Mouse (Mus musculus) heart, embryonic 13.5 days (tissue): Measurements from ENCODE around the gene Zfp991. TPM values are rescaled to one million over a fixed set of nuclear protein-coding genes. Genes with fewer than 3 reads are reported as not detected.
"Not testable (repeated sequence)": the region's sequence is repeated elsewhere in the genome, so short reads cannot be mapped to it uniquely, and the experiment has no call there.

ENCODE experiments used
- ATAC-seq: fragments of 200-750 bp; cut with Nextera tagmentation; 2 replicates; pipeline ENCODE4 v1.8.0; 2017; ENCODE audit warnings: moderate TSS enrichment; ENCODE audit not compliant: insufficient number of reproducible peaks, low FRiP score, low TSS enrichment; ENCODE audit errors: extremely low read depth
- H3K27ac ChIP-seq: fragments of 300-500 bp; sonication (generic); replicated peaks from 2 replicates; pipeline ENCODE4 v1.5.1; 2015; ENCODE audit warnings: moderate library complexity, mild to moderate bottlenecking, inconsistent platforms
- H3K27me3 ChIP-seq: fragments of 300-500 bp; sonication (generic); replicated peaks from 2 replicates; pipeline ENCODE4 v1.6.1; 2015; ENCODE audit warnings: mild to moderate bottlenecking, inconsistent platforms
- H3K36me3 ChIP-seq: fragments of 300-500 bp; sonication (generic); 2 replicates; pipeline ENCODE4 v1.6.1; 2015; ENCODE audit warnings: mild to moderate bottlenecking, inconsistent platforms
- H3K4me1 ChIP-seq: fragments of 300-500 bp; sonication (generic); 2 replicates; pipeline ENCODE4 v1.6.1; 2015; ENCODE audit warnings: inconsistent platforms
- H3K4me2 ChIP-seq: fragments of 300-500 bp; sonication (generic); 2 replicates; pipeline ENCODE4 v1.6.1; 2015; ENCODE audit warnings: inconsistent platforms, mild to moderate bottlenecking, moderate library complexity
- H3K4me3 ChIP-seq: fragments of 300-500 bp; sonication (generic); 2 replicates; pipeline ENCODE4 v1.5.1; 2015; ENCODE audit warnings: moderate library complexity, mild to moderate bottlenecking, inconsistent platforms
- H3K9ac ChIP-seq: fragments of 300-500 bp; sonication (generic); 2 replicates; pipeline ENCODE4 v1.6.1; 2015; ENCODE audit warnings: inconsistent platforms, mild to moderate bottlenecking, moderate library complexity
- H3K9me3 ChIP-seq: fragments of 300-500 bp; sonication (generic); 2 replicates; pipeline ENCODE4 v1.6.1; 2016; ENCODE audit warnings: inconsistent platforms
- WGBS: fragments of 180-500 bp; shearing (Covaris S2); methylation state at CpG from one replicate; pipeline ENCODE4 v1.1.7; 2015; ENCODE audit warnings: mixed read lengths; 5-methylcytosine and 5-hydroxymethylcytosine counted together
- polyA plus RNA-seq: library from polyadenylated mRNA; unstranded; fragments of >200 nt; fragmentation: Nextera tagmentation; extraction: Ambion mirVana; gene quantifications from 2 replicates; pipeline ENCODE4 v1.2.1, GENCODE M21; 2015

Gene Zfp991
- polyA plus RNA-seq: 5.2 and 5.6 TPM in 2 replicates

GRCm38 (mm10) chr4:147131837-147132459 is at the start of gene Zfp991:
Zfp991 (plus strand) TSS chr4:147132038.
- H3K27ac ChIP-seq, ATAC-seq, H3K27me3 ChIP-seq, H3K9ac ChIP-seq, H3K4me1 ChIP-seq, H3K36me3 ChIP-seq: not testable (repeated sequence)
- Histone ChIP-seq H3K9me3 (peaks cover 12% of the 10 kb centered on the region), H3K4me2 (peak within 1 kb of the TSS; percentile 58), H3K4me3 (peak within 1 kb of the TSS; percentile 44)
- 31% methylated on average over 2 of the region's 15 CpGs for WGBS

GRCm38 (mm10) chr4:147095641-147096040 is 36.2 kb upstream of the Zfp991 start:
- not testable (repeated sequence) for H3K36me3 ChIP-seq, H3K4me2 ChIP-seq, H3K9ac ChIP-seq, H3K4me3 ChIP-seq, H3K27ac ChIP-seq, ATAC-seq, H3K27me3 ChIP-seq, H3K4me1 ChIP-seq
- WGBS: 59% methylated on average over 2 of the region's 2 CpGs
- peaks cover 14% of the 10 kb centered on the region for H3K9me3 ChIP-seq

- H3K9me3 ChIP-seq, H3K27me3 ChIP-seq, H3K27ac ChIP-seq, H3K36me3 ChIP-seq, H3K4me1 ChIP-seq, ATAC-seq: not testable (repeated sequence)
- Histone ChIP-seq H3K4me2 (peak overlapping the region; percentile 84), H3K9ac (peak overlapping the region; percentile 73), H3K4me3 (peak overlapping the region; percentile 58)
- WGBS: under 1% methylated on average over 102 of the region's 109 CpGs
Observed at GRCm38 (mm10) chr4:147101666-147102626, 29.9 kb upstream of the Zfp991 start.

- not testable (repeated sequence) for H3K27ac ChIP-seq, H3K4me1 ChIP-seq, H3K9ac ChIP-seq, H3K9me3 ChIP-seq, H3K27me3 ChIP-seq, ATAC-seq, H3K36me3 ChIP-seq, H3K4me2 ChIP-seq, H3K4me3 ChIP-seq
- 38% methylated on average over 4 of the region's 4 CpGs for WGBS
Observed at GRCm38 (mm10) chr4:147103814-147104213, 28.0 kb upstream of the Zfp991 start.

GRCm38 (mm10) chr4:147117839-147118238 is 14.0 kb upstream of the Zfp991 start:
- ATAC-seq, H3K4me2 ChIP-seq, H3K4me1 ChIP-seq, H3K9ac ChIP-seq, H3K4me3 ChIP-seq, H3K27me3 ChIP-seq, H3K27ac ChIP-seq, H3K36me3 ChIP-seq: not testable (repeated sequence)
- H3K9me3 ChIP-seq: peaks cover 16% of the 10 kb centered on the region
- 63% methylated on average over 2 of the region's 3 CpGs for WGBS

- H3K27me3 ChIP-seq, H3K36me3 ChIP-seq, ATAC-seq, H3K4me3 ChIP-seq, H3K4me2 ChIP-seq, H3K9ac ChIP-seq, H3K4me1 ChIP-seq, H3K27ac ChIP-seq: not testable (repeated sequence)
- 57% methylated on average over 1 of the region's 1 CpGs for WGBS
- peaks cover 31% of the 10 kb centered on the region; the same call in 1 of the 2 replicates for H3K9me3 ChIP-seq
Observed at GRCm38 (mm10) chr4:147122286-147122685, 9.6 kb upstream of the Zfp991 start.

GRCm38 (mm10) chr4:147123797-147124196 is 8.0 kb upstream of the Zfp991 start:
- peaks cover 34% of the 10 kb centered on the region for H3K9me3 ChIP-seq
- not testable (repeated sequence) for H3K4me1 ChIP-seq, H3K27me3 ChIP-seq, H3K36me3 ChIP-seq, H3K4me3 ChIP-seq, H3K9ac ChIP-seq, H3K27ac ChIP-seq, H3K4me2 ChIP-seq, ATAC-seq

- ATAC-seq: peak; percentile 90
- 9% methylated on average over 47 of the region's 48 CpGs for WGBS
- H3K27ac ChIP-seq: not testable (repeated sequence)
Observed at GRCm38 (mm10) chr4:147124400-147125306, 7.2 kb upstream of the Zfp991 start.

GRCm38 (mm10) chr4:147125326-147125725 is 6.5 kb upstream of the Zfp991 start:
- H3K4me1 ChIP-seq, ATAC-seq, H3K27me3 ChIP-seq, H3K36me3 ChIP-seq, H3K27ac ChIP-seq: not testable (repeated sequence)
- H3K4me3 ChIP-seq: peak overlapping the region; percentile 56
- peak overlapping the region; percentile 70 for H3K4me2 ChIP-seq
- peaks cover 34% of the 10 kb centered on the region for H3K9me3 ChIP-seq
- peak overlapping the region; percentile 82 for H3K9ac ChIP-seq
- 9% methylated on average over 4 of the region's 4 CpGs for WGBS

More at GRCm38 (mm10) chr4:147124400-147125306, 7.2 kb upstream of the Zfp991 start:
- not testable (repeated sequence) for H3K4me1 ChIP-seq, H3K36me3 ChIP-seq, H3K27me3 ChIP-seq
- H3K9me3 ChIP-seq: peaks cover 34% of the 10 kb centered on the region
- peak overlapping the region; percentile 70 for H3K4me2 ChIP-seq
- H3K4me3 ChIP-seq: peak overlapping the region; percentile 56
- peak overlapping the region; percentile 82 for H3K9ac ChIP-seq

GRCm38 (mm10) chr4:147125870-147126269 is 6.0 kb upstream of the Zfp991 start:
- WGBS: 81% methylated on average over 4 of the region's 4 CpGs
- H3K4me3 ChIP-seq, ATAC-seq, H3K4me1 ChIP-seq, H3K9ac ChIP-seq, H3K36me3 ChIP-seq, H3K27me3 ChIP-seq, H3K4me2 ChIP-seq, H3K27ac ChIP-seq: not testable (repeated sequence)
- peaks cover 34% of the 10 kb centered on the region for H3K9me3 ChIP-seq

- H3K27ac ChIP-seq, H3K9ac ChIP-seq, H3K4me2 ChIP-seq, H3K4me3 ChIP-seq, ATAC-seq, H3K27me3 ChIP-seq, H3K36me3 ChIP-seq, H3K4me1 ChIP-seq: not testable (repeated sequence)
- H3K9me3 ChIP-seq: peaks cover 34% of the 10 kb centered on the region
- 66% methylated on average over 2 of the region's 2 CpGs for WGBS
Observed at GRCm38 (mm10) chr4:147126435-147126834, 5.4 kb upstream of the Zfp991 start.
